Mouse (Mus musculus) ES-Bruce4 (cell line): ENCODE results near the gene Krt86. TPM values are rescaled to one million over a fixed set of nuclear protein-coding genes. Genes with fewer than 3 reads are reported as not detected.

Experiments
- H3K27ac ChIP-seq: 2 replicates; pipeline ENCODE4 v1.5.1; 2012; ENCODE audit warnings: low read length, inconsistent platforms; ENCODE audit not compliant: insufficient read depth
- H3K27me3 ChIP-seq: 2 replicates; pipeline ENCODE4 v1.6.1; 2012; ENCODE audit warnings: mild to moderate bottlenecking, low read length, inconsistent platforms; ENCODE audit not compliant: control insufficient read depth, poor library complexity, insufficient read depth, severe bottlenecking
- H3K36me3 ChIP-seq: 2 replicates; pipeline ENCODE4 v1.6.1; 2012; ENCODE audit warnings: inconsistent platforms, mild to moderate bottlenecking, low read length, moderate library complexity; ENCODE audit not compliant: control insufficient read depth, poor library complexity, insufficient read depth, severe bottlenecking
- H3K4me1 ChIP-seq: one replicate; pipeline ENCODE4 v1.8.1; 2011; ENCODE audit warnings: low read length; ENCODE audit not compliant: control insufficient read depth, insufficient read depth
- H3K4me3 ChIP-seq: 2 replicates; pipeline ENCODE4 v1.5.1; 2011; ENCODE audit warnings: low read depth, mild to moderate bottlenecking, low read length
- H3K9ac ChIP-seq: 2 replicates; pipeline ENCODE4 v1.6.1; 2012; ENCODE audit warnings: low read depth, mild to moderate bottlenecking, inconsistent platforms; ENCODE audit not compliant: poor library complexity, severe bottlenecking
- H3K9me3 ChIP-seq: replicated peaks from 2 replicates; pipeline ENCODE4 v1.6.1; 2012; ENCODE audit warnings: mild to moderate bottlenecking, low read length, inconsistent platforms; ENCODE audit not compliant: control insufficient read depth, poor library complexity, insufficient read depth, severe bottlenecking
- CTCF ChIP-seq: IDR thresholded peaks from one replicate; pipeline ENCODE4 v1.8.1; 2011; ENCODE audit warnings: low read depth, low read length
- EP300 ChIP-seq: IDR thresholded peaks from 2 replicates; pipeline ENCODE4 v1.6.1; 2011; ENCODE audit warnings: low read depth, low read length; ENCODE audit not compliant: insufficient read depth
- POLR2A ChIP-seq: IDR thresholded peaks from one replicate; pipeline ENCODE4 v1.8.1; 2011; ENCODE audit warnings: low read length; ENCODE audit not compliant: insufficient read depth
- polyA plus RNA-seq: library from polyadenylated mRNA; stranded (reverse); fragments of >200 nt; gene quantifications from 2 replicates; pipeline ENCODE4 v1.2.4, GENCODE M21; 2011; ENCODE audit warnings: low read depth; ENCODE audit not compliant: missing spikeins, insufficient read depth, insufficient read length

Krt86 gene
- polyA plus RNA-seq, 1 experiment: not detected

DNA sequence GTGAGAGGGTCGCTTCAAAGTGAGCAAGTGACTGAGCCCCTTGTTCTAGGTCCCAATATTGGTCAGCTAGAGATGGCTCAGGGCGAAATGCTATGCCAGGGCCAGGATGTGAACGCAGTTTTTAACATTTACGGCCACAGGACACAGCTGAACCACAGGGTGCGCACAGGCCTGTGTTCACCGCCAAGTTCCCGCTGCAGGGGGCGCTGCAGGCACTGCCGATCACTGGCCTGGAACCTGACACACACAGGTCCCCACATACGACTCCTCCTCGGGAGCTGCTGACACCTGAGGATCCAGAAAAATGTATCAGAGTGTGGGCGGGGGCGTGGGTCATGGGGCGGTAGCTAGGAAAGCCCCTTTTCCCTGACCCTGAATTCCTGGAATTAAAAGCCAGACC lies 14.0 kb upstream of the Krt86 start:
- Histone ChIP-seq H3K27ac (no peak overlapping the region), H3K4me1 (no peaks in the 10 kb centered on the region), H3K27me3 (no peaks in the 10 kb centered on the region), H3K9ac (no peak overlapping the region), H3K4me3 (no peak overlapping the region), H3K9me3 (no peaks in the 10 kb centered on the region), H3K36me3 (no peaks in the 10 kb centered on the region)
- no peak for TF ChIP-seq POLR2A
- TF ChIP-seq CTCF: peak; percentile 57
- TF ChIP-seq EP300: no peak

DNA sequence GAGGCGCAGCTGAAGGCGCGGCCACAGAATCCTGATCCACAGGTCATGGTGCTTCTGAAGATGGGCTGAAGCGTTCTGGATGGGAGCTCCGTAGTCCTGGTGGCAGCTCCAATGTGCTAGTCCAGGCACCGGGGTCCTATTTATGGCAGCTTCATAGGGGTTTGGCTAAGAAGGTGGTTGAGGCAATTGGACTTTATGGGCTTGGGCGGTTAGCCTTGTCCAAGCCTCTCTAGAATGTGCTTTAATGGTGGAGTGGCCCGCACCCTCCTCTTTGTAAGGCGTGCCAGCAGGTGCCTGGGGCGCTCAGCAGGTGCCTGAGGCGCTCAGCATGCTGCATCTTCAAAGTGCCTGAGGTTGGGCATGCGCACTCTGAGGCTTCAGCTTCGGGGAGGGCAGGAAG lies 9.6 kb upstream of the Krt86 start, which contains the start of gene Krt81:
TSS of gene Krt81 (minus strand) at position 101 of the 400 bp plus-strand sequence.
- TF ChIP-seq POLR2A (no peak), CTCF (no peak), EP300 (no peak)
- Histone ChIP-seq H3K4me1 (no peaks in the 10 kb centered on the region), H3K27ac (no peak within 1 kb of the TSS), H3K36me3 (no peaks in the 10 kb centered on the region), H3K9ac (no peak within 1 kb of the TSS), H3K9me3 (no peaks in the 10 kb centered on the region), H3K27me3 (no peaks in the 10 kb centered on the region), H3K4me3 (no peak within 1 kb of the TSS)

DNA sequence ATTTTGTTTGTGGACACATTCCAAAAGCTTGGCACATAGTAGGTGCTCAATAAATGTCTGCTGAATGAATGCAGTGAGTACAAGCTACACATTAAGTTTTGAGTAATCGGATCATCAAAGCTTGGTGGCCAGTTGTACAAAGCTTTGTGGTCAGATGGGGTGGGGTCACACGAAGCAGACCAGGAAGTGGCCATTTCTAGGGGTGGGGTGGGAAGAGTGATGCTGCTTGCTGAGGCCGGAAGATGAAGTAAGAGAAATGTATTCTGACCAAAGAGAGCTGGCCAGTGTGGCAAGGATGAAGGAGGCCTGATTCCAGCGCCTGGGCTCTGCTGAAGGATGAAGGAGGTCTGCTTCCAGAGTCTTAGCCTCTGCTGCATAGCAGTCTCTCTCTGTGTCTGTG lies 4.2 kb upstream of the Krt86 start:
- no peaks in the 10 kb centered on the region for H3K4me1 ChIP-seq
- H3K27me3 ChIP-seq: no peaks in the 10 kb centered on the region
- no peaks in the 10 kb centered on the region for H3K36me3 ChIP-seq
- no peak overlapping the region for H3K27ac ChIP-seq
- H3K4me3 ChIP-seq: no peak overlapping the region
- H3K9ac ChIP-seq: no peak overlapping the region
- no peaks in the 10 kb centered on the region for H3K9me3 ChIP-seq
- TF ChIP-seq EP300: no peak
- no peak for TF ChIP-seq CTCF
- no peak for TF ChIP-seq POLR2A

DNA sequence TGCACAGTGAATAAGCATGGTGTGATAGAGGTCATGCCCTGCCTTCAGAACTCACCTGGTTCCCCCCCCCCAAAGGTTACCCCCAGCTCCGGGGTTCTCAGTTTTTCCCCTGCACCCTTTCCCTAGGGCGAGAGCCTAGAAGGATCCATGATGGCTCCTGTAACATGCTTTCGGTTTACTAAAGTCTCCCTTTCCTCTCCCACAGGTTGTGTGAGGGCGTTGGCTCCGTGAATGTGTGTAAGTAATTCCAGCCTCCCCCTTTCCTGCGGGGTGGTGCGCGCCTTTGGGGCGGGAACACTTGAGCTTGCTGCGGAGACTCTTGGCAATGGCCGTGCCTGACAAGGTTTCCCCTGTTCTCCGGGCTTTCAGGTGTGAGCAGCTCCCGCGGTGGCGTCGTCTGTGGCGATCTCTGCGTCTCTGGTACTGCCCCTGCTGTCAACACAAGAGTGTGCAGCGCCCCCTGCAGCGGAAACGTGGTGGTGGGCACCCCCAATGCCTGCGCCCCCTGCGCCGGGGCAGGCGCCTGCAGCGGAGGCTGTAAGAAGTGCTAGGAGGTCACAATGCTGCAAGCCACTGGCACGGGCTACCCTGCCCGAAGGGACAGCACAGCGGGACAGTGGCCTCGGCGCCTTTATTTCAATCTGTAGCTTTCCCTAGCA lies 5.9 kb downstream of the Krt86 start:
- H3K27ac ChIP-seq: no peak overlapping the region
- H3K9me3 ChIP-seq: no peaks in the 10 kb centered on the region
- no peak overlapping the region for H3K9ac ChIP-seq
- no peak overlapping the region for H3K4me3 ChIP-seq
- no peaks in the 10 kb centered on the region for H3K36me3 ChIP-seq
- H3K27me3 ChIP-seq: no peaks in the 10 kb centered on the region
- H3K4me1 ChIP-seq: no peaks in the 10 kb centered on the region
- no peak for TF ChIP-seq EP300
- TF ChIP-seq CTCF: peak; percentile 58

DNA sequence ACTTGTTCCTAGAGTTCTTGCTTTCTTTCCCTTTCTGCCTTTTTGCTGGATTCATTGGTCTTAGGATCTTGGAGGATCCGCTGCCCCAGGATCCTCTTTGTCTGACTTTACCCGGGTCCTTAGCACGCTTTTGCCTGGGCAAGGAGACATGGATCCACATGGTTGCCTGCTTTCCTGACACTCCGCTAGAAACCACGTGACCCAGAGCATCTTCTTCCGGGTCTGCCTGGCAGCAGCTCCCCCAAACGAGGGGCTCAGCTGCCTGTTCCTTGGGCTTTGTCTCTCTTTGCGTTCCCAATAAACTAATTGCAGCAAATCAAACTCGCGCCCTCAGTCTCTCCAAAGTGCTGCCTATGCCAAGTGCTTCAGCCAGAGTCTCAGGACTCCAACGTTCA lies 6.4 kb downstream of the Krt86 start:
- no peaks in the 10 kb centered on the region for H3K27me3 ChIP-seq
- no peak overlapping the region for H3K9ac ChIP-seq
- H3K9me3 ChIP-seq: no peaks in the 10 kb centered on the region
- no peak overlapping the region for H3K27ac ChIP-seq
- no peaks in the 10 kb centered on the region for H3K36me3 ChIP-seq
- TF ChIP-seq POLR2A: no peak
- no peak for TF ChIP-seq CTCF
- TF ChIP-seq EP300: no peak
- H3K4me3 ChIP-seq: no peak overlapping the region
- H3K4me1 ChIP-seq: no peaks in the 10 kb centered on the region

DNA sequence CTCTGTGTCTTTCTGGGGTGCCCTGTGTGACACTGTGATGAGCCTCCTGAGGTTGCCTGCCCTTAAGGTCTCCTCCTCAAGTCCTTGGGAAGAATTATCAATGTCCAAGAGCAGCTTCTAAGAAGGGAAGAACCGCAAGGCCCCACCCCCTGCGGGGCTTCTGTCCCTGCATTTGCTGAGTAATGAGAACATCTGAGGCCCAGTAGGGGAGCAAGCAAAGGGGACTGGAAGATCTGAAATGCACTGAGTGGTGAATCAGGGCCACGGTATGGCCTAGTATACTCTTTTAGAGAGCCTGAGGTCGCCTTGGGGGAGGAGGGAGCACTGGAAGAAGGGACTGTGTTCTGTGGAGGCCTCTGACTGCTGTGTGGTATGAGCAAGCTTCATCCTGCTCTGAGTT lies 8.8 kb downstream of the Krt86 start:
- no peak for TF ChIP-seq EP300
- TF ChIP-seq CTCF: no peak
- no peak for TF ChIP-seq POLR2A
- Histone ChIP-seq H3K9me3 (no peaks in the 10 kb centered on the region), H3K27me3 (no peaks in the 10 kb centered on the region), H3K4me1 (no peaks in the 10 kb centered on the region), H3K4me3 (no peak overlapping the region), H3K27ac (no peak overlapping the region), H3K36me3 (no peaks in the 10 kb centered on the region), H3K9ac (no peak overlapping the region)
